Mouse (Mus musculus) liver, embryonic 16.5 days (tissue): ENCODE measurements around the gene Adgrf3. TPM values are rescaled to one million over a fixed set of nuclear protein-coding genes. Genes with fewer than 3 reads are reported as not detected.

Experiments used
- ATAC-seq: fragments of 200-750 bp; cut with Nextera tagmentation; 2 replicates; pipeline ENCODE4 v1.8.0; 2017; ENCODE audit warnings: low read depth, mild to moderate bottlenecking, moderate number of reproducible peaks, moderate library complexity
- H3K27ac ChIP-seq: fragments of 300-500 bp; sonication (generic); 2 replicates; pipeline ENCODE4 v1.5.1; 2014; ENCODE audit warnings: mild to moderate bottlenecking, low read length
- H3K27me3 ChIP-seq: fragments of 300-500 bp; sonication (generic); 2 replicates; pipeline ENCODE4 v1.6.1; 2014; ENCODE audit warnings: low read depth, low read length, mixed read lengths; ENCODE audit not compliant: control insufficient read depth, insufficient read depth
- H3K36me3 ChIP-seq: fragments of 300-500 bp; sonication (generic); 2 replicates; pipeline ENCODE4 v1.6.1; 2014; ENCODE audit warnings: mild to moderate bottlenecking; ENCODE audit not compliant: control insufficient read depth, insufficient read depth
- H3K4me1 ChIP-seq: fragments of 300-500 bp; sonication (generic); 2 replicates; pipeline ENCODE4 v1.6.1; 2014; ENCODE audit warnings: low read depth, low read length, mixed read lengths; ENCODE audit not compliant: control insufficient read depth
- H3K4me2 ChIP-seq: fragments of 300-500 bp; sonication (generic); 2 replicates; pipeline ENCODE4 v1.6.1; 2014; ENCODE audit warnings: low read depth, low read length, mixed read lengths
- H3K4me3 ChIP-seq: fragments of 300-500 bp; sonication (generic); 2 replicates; pipeline ENCODE4 v1.5.1; 2014; ENCODE audit warnings: low read depth, mild to moderate bottlenecking, low read length
- H3K9ac ChIP-seq: fragments of 300-500 bp; sonication (generic); 2 replicates; pipeline ENCODE4 v1.6.1; 2014; ENCODE audit warnings: low read depth, low read length
- H3K9me3 ChIP-seq: fragments of 300-500 bp; sonication (generic); replicated peaks from 2 replicates; pipeline ENCODE4 v1.6.1; 2016; ENCODE audit warnings: low read length; ENCODE audit not compliant: control insufficient read depth
- WGBS: fragments of 180-500 bp; shearing (Covaris S2); extraction: QIAGEN DNeasy Blood & Tissue Kit; methylation state at CpG from one replicate; pipeline ENCODE4 v1.1.7; 2014; ENCODE audit not compliant: insufficient replicate concordance; 5-methylcytosine and 5-hydroxymethylcytosine counted together
- microRNA counts: library from miRNA; unstranded; fragments of <30 nt; microRNA quantifications from one replicate; lab custom pipeline; 2016
- microRNA-seq: library from miRNA; unstranded; fragments of <30 nt; microRNA quantifications from one replicate; pipeline ENCODE4, GENCODE M21; 2016
- polyA plus RNA-seq: library from polyadenylated mRNA; unstranded; fragments of >200 nt; fragmentation: Nextera tagmentation; extraction: Ambion mirVana; gene quantifications from 2 replicates; pipeline ENCODE4 v1.2.1, GENCODE M21; 2015

Gene Adgrf3
- polyA plus RNA-seq, 1 experiment from 2014 or later, result 0.02 TPM

- H3K27me3 ChIP-seq, result no peaks in the 10 kb centered on the region
- peak overlapping the region; percentile 22; the same call in 1 of the 2 replicates for H3K4me2 ChIP-seq
- H3K9ac ChIP-seq, result no peak overlapping the region
- H3K36me3 ChIP-seq, result 0 out of 2 replicates have a peak, but pooled peaks cover under 1% of the 10 kb centered on the region
- H3K4me1 ChIP-seq, result peaks cover 12% of the 10 kb centered on the region
- no peak for ATAC-seq
- H3K27ac ChIP-seq, result no peak overlapping the region
- H3K4me3 ChIP-seq, result no peak overlapping the region
- H3K9me3 ChIP-seq, result no peaks in the 10 kb centered on the region
- WGBS, result 70% methylated on average over 4 of the region's 4 CpGs
These were observed 53.5 kb downstream of the Adgrf3 start for GRCm38 (mm10) chr5:30152007-30152406.

GRCm38 (mm10) chr5:30148133-30148920 lies 57.2 kb downstream of the Adgrf3 start:
- Histone ChIP-seq H3K9ac (no peak overlapping the region), H3K27ac (no peak overlapping the region), H3K4me2 (no peak overlapping the region), H3K4me1 (peaks cover 3% of the 10 kb centered on the region), H3K27me3 (no peaks in the 10 kb centered on the region), H3K4me3 (no peak overlapping the region), H3K36me3 (peaks cover 15% of the 10 kb centered on the region), H3K9me3 (no peaks in the 10 kb centered on the region)
- no peak for ATAC-seq
- WGBS, result 63% methylated on average over 5 of the region's 5 CpGs

- no peak overlapping the region for H3K9ac ChIP-seq
- WGBS, result 80% methylated on average over 6 of the region's 6 CpGs
- peaks cover 20% of the 10 kb centered on the region for H3K36me3 ChIP-seq
- no peak overlapping the region for H3K4me2 ChIP-seq
- ATAC-seq, result no peak
- H3K9me3 ChIP-seq, result no peaks in the 10 kb centered on the region
- no peak overlapping the region for H3K27ac ChIP-seq
- peaks cover 3% of the 10 kb centered on the region for H3K4me1 ChIP-seq
- H3K4me3 ChIP-seq, result no peak overlapping the region
- H3K27me3 ChIP-seq, result no peaks in the 10 kb centered on the region
These were observed 59.0 kb downstream of the Adgrf3 start for GRCm38 (mm10) chr5:30146526-30146925.

MicroRNA genes within 50 kb of the gene (microRNA counts, 519-probe panel; counts per million panel counts)
- microRNA mmu-miR-1960 (lab: Ali Mortazavi, UCI), result 1,869 counts per million, percentile 22 among the panel's probes with 10 or more counts

Small RNA genes within 50 kb of the gene (microRNA-seq; reads per million reads assigned to microRNA genes)
- gene Mir1960, result 3.7 reads per million, percentile 12 among the genes with 10 or more reads in this experiment

Other genes starting within 250 kb of the Adgrf3 start
- gene Il6, start 192.6 kb downstream of the Adgrf3 start, polyA plus RNA-seq, result 0.37 and 0.41 TPM in 2 replicates
- gene Tyms, start 132.1 kb downstream of the Adgrf3 start, polyA plus RNA-seq, result 174 and 200 TPM in 2 replicates
- 0.02 TPM in 1 of 2 replicates, not detected in the other for gene Garem2, start 100.6 kb downstream of the Adgrf3 start, polyA plus RNA-seq
- gene 3110082J24Rik, start 99.6 kb downstream of the Adgrf3 start, polyA plus RNA-seq, result not detected in 2 replicates
- 106 and 118 TPM in 2 replicates for gene Hadha, start 50.6 kb downstream of the Adgrf3 start, polyA plus RNA-seq
- gene Hadhb, start 50.5 kb downstream of the Adgrf3 start, polyA plus RNA-seq, result 163 and 169 TPM in 2 replicates
- 11.7 and 12.5 TPM in 2 replicates for gene Selenoi, start 26.9 kb upstream of the Adgrf3 start, polyA plus RNA-seq
- gene Drc1, start 75.7 kb upstream of the Adgrf3 start, polyA plus RNA-seq, result 1.8 and 2.0 TPM in 2 replicates